Mouse (Mus musculus) lung, embryonic 14.5 days (tissue): ENCODE measurements around the gene Ifitm10. TPM values are rescaled to one million over a fixed set of nuclear protein-coding genes. Genes with fewer than 3 reads are reported as not detected.
"Not testable (repeated sequence)": the region's sequence is repeated elsewhere in the genome, so short reads cannot be mapped to it uniquely, and the experiment has no call there.

Experiments used
- ATAC-seq: fragments of 200-750 bp; cut with Nextera tagmentation; 2 replicates; pipeline ENCODE4 v1.8.0; 2017; ENCODE audit warnings: mild to moderate bottlenecking, moderate TSS enrichment, moderate library complexity; ENCODE audit not compliant: insufficient read depth
- DNase-seq: peaks from one replicate; pipeline ENCODE4 v3.0.0-alpha.2; 2015
- H3K27ac ChIP-seq: fragments of 300-500 bp; sonication (generic); 2 replicates; pipeline ENCODE4 v1.5.1; 2014; ENCODE audit warnings: low read depth, mild to moderate bottlenecking, moderate library complexity
- H3K27me3 ChIP-seq: fragments of 300-500 bp; sonication (generic); 2 replicates; pipeline ENCODE4 v1.6.1; 2014; ENCODE audit warnings: low read length, control low read depth; ENCODE audit not compliant: insufficient read depth
- H3K36me3 ChIP-seq: fragments of 300-500 bp; sonication (generic); 2 replicates; pipeline ENCODE4 v1.6.1; 2014; ENCODE audit warnings: control low read depth; ENCODE audit not compliant: insufficient read depth
- H3K4me1 ChIP-seq: fragments of 300-500 bp; sonication (generic); 2 replicates; pipeline ENCODE4 v1.6.1; 2014; ENCODE audit warnings: antibody characterized with exemption, control low read depth; ENCODE audit not compliant: insufficient read depth
- H3K4me2 ChIP-seq: fragments of 300-500 bp; sonication (generic); 2 replicates; pipeline ENCODE4 v1.6.1; 2014; ENCODE audit warnings: mild to moderate bottlenecking
- H3K4me3 ChIP-seq: fragments of 300-500 bp; sonication (generic); 2 replicates; pipeline ENCODE4 v1.5.1; 2014; ENCODE audit warnings: low read depth, low read length
- H3K9ac ChIP-seq: fragments of 300-500 bp; sonication (generic); 2 replicates; pipeline ENCODE4 v1.6.1; 2014
- H3K9me3 ChIP-seq: fragments of 300-500 bp; sonication (generic); 2 replicates; pipeline ENCODE4 v1.6.1; 2016; ENCODE audit warnings: low read depth, low read length, control low read depth
- CTCF ChIP-seq: IDR thresholded peaks from 2 replicates; pipeline ENCODE4 v1.5.1; 2016; ENCODE audit warnings: antibody characterized with exemption, low read depth
- WGBS: fragments of 180-500 bp; shearing (Covaris S2); extraction: QIAGEN DNeasy Blood & Tissue Kit; methylation state at CpG from one replicate; pipeline ENCODE4 v1.1.7; 2014; 5-methylcytosine and 5-hydroxymethylcytosine counted together
- polyA plus RNA-seq: library from polyadenylated mRNA; unstranded; fragments of >200 nt; fragmentation: Nextera tagmentation; extraction: Ambion mirVana; gene quantifications from 2 replicates; pipeline ENCODE4 v1.2.1, GENCODE M21; 2014

The Ifitm10 gene
- polyA plus RNA-seq, 1 experiment from 2014 or later = 3.4 TPM

- Histone ChIP-seq H3K4me3 (no peak overlapping the region), H3K27me3 (no peaks in the 10 kb centered on the region), H3K27ac (no peak overlapping the region), H3K9ac (no peak overlapping the region), H3K36me3 (no peaks in the 10 kb centered on the region), H3K4me1 (0 out of 2 replicates have a peak, but pooled peaks cover 3% of the 10 kb centered on the region), H3K4me2 (no peak overlapping the region), H3K9me3 (no peaks in the 10 kb centered on the region)
- ATAC-seq (no peak), DNase-seq (no peak)
- 19% methylated on average over 2 of the region's 2 CpGs for WGBS
- no peak for TF ChIP-seq CTCF
Observed at GRCm38 (mm10) chr7:142320906-142321305, 52.6 kb downstream of the Ifitm10 start.

- Histone ChIP-seq H3K4me2 (no peak overlapping the region), H3K27me3 (no peaks in the 10 kb centered on the region), H3K4me3 (no peak overlapping the region), H3K27ac (no peak overlapping the region), H3K9me3 (no peaks in the 10 kb centered on the region), H3K36me3 (no peaks in the 10 kb centered on the region), H3K4me1 (0 out of 2 replicates have a peak, but pooled peaks cover 3% of the 10 kb centered on the region), H3K9ac (no peak overlapping the region)
- 83% methylated on average over 11 of the region's 11 CpGs for WGBS
- TF ChIP-seq CTCF = no peak
- DNase-seq (no peak), ATAC-seq (no peak)
Observed at GRCm38 (mm10) chr7:142319124-142319523, 54.4 kb downstream of the Ifitm10 start.

- Histone ChIP-seq H3K9ac (no peak overlapping the region), H3K27ac (no peak overlapping the region), H3K9me3 (no peaks in the 10 kb centered on the region), H3K36me3 (no peaks in the 10 kb centered on the region), H3K27me3 (no peaks in the 10 kb centered on the region), H3K4me1 (0 out of 2 replicates have a peak, but pooled peaks cover 3% of the 10 kb centered on the region), H3K4me2 (no peak overlapping the region), H3K4me3 (no peak overlapping the region)
- TF ChIP-seq CTCF = no peak
- WGBS = 45% methylated on average over 5 of the region's 5 CpGs
- DNase-seq = no peak
- ATAC-seq = no peak
Observed at GRCm38 (mm10) chr7:142317216-142317615, 56.3 kb downstream of the Ifitm10 start.

- TF ChIP-seq CTCF = peak; percentile 90
- H3K9me3 ChIP-seq = no peaks in the 10 kb centered on the region
- WGBS = 21% methylated on average over 6 of the region's 6 CpGs
- H3K27me3 ChIP-seq = no peaks in the 10 kb centered on the region
- H3K9ac ChIP-seq = no peak overlapping the region
- H3K4me3 ChIP-seq = no peak overlapping the region
- ATAC-seq (peak; percentile 83; the same call in 1 of the 2 replicates), DNase-seq (peak; percentile 86)
- no peak overlapping the region for H3K27ac ChIP-seq
- no peaks in the 10 kb centered on the region for H3K36me3 ChIP-seq
- 0 out of 2 replicates have a peak, but pooled peaks cover 3% of the 10 kb centered on the region for H3K4me1 ChIP-seq
- no peak overlapping the region for H3K4me2 ChIP-seq
Observed at GRCm38 (mm10) chr7:142316558-142316957, 57.0 kb downstream of the Ifitm10 start.

- H3K27me3 ChIP-seq = no peaks in the 10 kb centered on the region
- H3K4me2 ChIP-seq = no peak overlapping the region
- ATAC-seq = no peak
- DNase-seq = no peak
- 0 out of 2 replicates have a peak, but pooled peaks cover 3% of the 10 kb centered on the region for H3K4me1 ChIP-seq
- no peak overlapping the region for H3K4me3 ChIP-seq
- no peaks in the 10 kb centered on the region for H3K36me3 ChIP-seq
- TF ChIP-seq CTCF = no peak
- no peak overlapping the region for H3K9ac ChIP-seq
- no peaks in the 10 kb centered on the region for H3K9me3 ChIP-seq
- WGBS = 54% methylated on average over 5 of the region's 5 CpGs
- no peak overlapping the region for H3K27ac ChIP-seq
Observed at GRCm38 (mm10) chr7:142314600-142315285, 58.8 kb downstream of the Ifitm10 start.

- not testable (repeated sequence) for H3K4me3 ChIP-seq, H3K36me3 ChIP-seq, DNase-seq, H3K27ac ChIP-seq, H3K9ac ChIP-seq, H3K27me3 ChIP-seq, H3K4me2 ChIP-seq, H3K4me1 ChIP-seq, H3K9me3 ChIP-seq, ATAC-seq
- 84% methylated on average over 1 of the region's 1 CpGs for WGBS
Observed at GRCm38 (mm10) chr7:142303929-142304328, 69.6 kb downstream of the Ifitm10 start.

GRCm38 (mm10) chr7:142303249-142303648 lies 70.3 kb downstream of the Ifitm10 start, which contains the start of gene Krtap5-4:
TSS of gene Krtap5-4 (plus strand) at chr7:142303549.
- Histone ChIP-seq H3K27me3 (no peaks in the 10 kb centered on the region), H3K36me3 (no peaks in the 10 kb centered on the region), H3K9ac (no peak within 1 kb of the TSS), H3K4me3 (no peak within 1 kb of the TSS), H3K4me2 (no peak within 1 kb of the TSS), H3K27ac (no peak within 1 kb of the TSS), H3K4me1 (no peaks in the 10 kb centered on the region), H3K9me3 (no peaks in the 10 kb centered on the region)
- 36% methylated on average over 3 of the region's 3 CpGs for WGBS
- no peak for ATAC-seq
- no peak for TF ChIP-seq CTCF
- no peak for DNase-seq

GRCm38 (mm10) chr7:142297018-142297417 lies 76.5 kb downstream of the Ifitm10 start, which contains the start of gene Krtap5-1:
TSS of gene Krtap5-1 (minus strand) at chr7:142297118.
- H3K9me3 ChIP-seq, H3K27me3 ChIP-seq, ATAC-seq, H3K4me1 ChIP-seq, DNase-seq, H3K27ac ChIP-seq, H3K4me2 ChIP-seq, H3K4me3 ChIP-seq, H3K9ac ChIP-seq, H3K36me3 ChIP-seq: not testable (repeated sequence)

- not testable (repeated sequence) for H3K4me2 ChIP-seq, H3K4me3 ChIP-seq, H3K9me3 ChIP-seq, ATAC-seq, H3K27me3 ChIP-seq, H3K4me1 ChIP-seq, H3K27ac ChIP-seq, H3K36me3 ChIP-seq, H3K9ac ChIP-seq
- WGBS = 17% methylated on average over 4 of the region's 4 CpGs
- DNase-seq = peak; percentile 47
Observed at GRCm38 (mm10) chr7:142296108-142296507, 77.4 kb downstream of the Ifitm10 start.
